Mouse (Mus musculus) CH12.LX (cell line): ENCODE measurements at regions not wholly inside any gene's neighbourhood (a gene's known extent, or its start where the extent isn't known, plus 50 kb on each side); places are given as distances from the start of the nearest gene placed in this dataset.
"Not testable (repeated sequence)": the region's sequence is repeated elsewhere in the genome, so short reads cannot be mapped to it uniquely, and the experiment has no call there.

Experiments used
- DNase-seq: peaks from one replicate; pipeline ENCODE4 v3.0.0-alpha.2; 2013; ENCODE audit errors: extremely low read depth
- H3K27ac ChIP-seq: 2 replicates; pipeline ENCODE4 v1.5.1; 2012; ENCODE audit warnings: low read depth, mild to moderate bottlenecking, control low read depth, moderate library complexity; ENCODE audit not compliant: insufficient read depth
- H3K27me3 ChIP-seq: replicated peaks from 2 replicates; pipeline ENCODE3; 2012; ENCODE audit warnings: inconsistent platforms
- H3K36me3 ChIP-seq, 2 experiments: replicated peaks in 1 of 2; 2 replicates each; pipeline versions ENCODE3 to v1.6.1; 2012; ENCODE audit warnings: inconsistent platforms in 1 of 2, low read length in 1 of 2, mild to moderate bottlenecking in 1 of 2, mixed read lengths in 1 of 2, moderate library complexity in 1 of 2; ENCODE audit not compliant: control insufficient read depth in 1 of 2, insufficient read depth in 1 of 2
- H3K4me1 ChIP-seq, 2 experiments: 2 replicates each; pipeline ENCODE4 v1.6.1; 2012; ENCODE audit warnings: inconsistent platforms in 1 of 2, moderate library complexity in 1 of 2; ENCODE audit not compliant: insufficient read depth in 2 of 2, control insufficient read depth in 1 of 2
- H3K4me2 ChIP-seq: 2 replicates; pipeline ENCODE4 v1.6.1; 2012; ENCODE audit warnings: low read depth, mild to moderate bottlenecking, control low read depth; ENCODE audit not compliant: poor library complexity, insufficient read depth, severe bottlenecking
- H3K4me3 ChIP-seq, 3 experiments: fragments of 150-350 bp in 1 of 3; sonication (generic) in 1 of 3; replicated peaks in 1 of 3; 2 replicates each; pipeline versions ENCODE3 to v1.5.1; 2011 to 2012; ENCODE audit warnings: low read depth in 2 of 3, low read length in 2 of 3, mild to moderate bottlenecking in 2 of 3, moderate library complexity in 2 of 3, control low read depth in 1 of 3, improper control_type of control experiment in 1 of 3, inconsistent platforms in 1 of 3, mixed read lengths in 1 of 3; ENCODE audit not compliant: poor library complexity in 1 of 3
- H3K79me2 ChIP-seq: replicated peaks from 2 replicates; pipeline ENCODE4 v1.6.1; 2012; ENCODE audit warnings: mild to moderate bottlenecking, moderate library complexity; ENCODE audit not compliant: control insufficient read depth, poor library complexity, insufficient read depth, severe bottlenecking; ENCODE audit errors: extremely low read depth
- H3K9ac ChIP-seq: 2 replicates; pipeline ENCODE4 v1.6.1; 2012; ENCODE audit warnings: low read depth, mild to moderate bottlenecking, control low read depth, moderate library complexity; ENCODE audit not compliant: insufficient read depth
- H3K9me3 ChIP-seq: replicated peaks from 2 replicates; pipeline ENCODE3; 2012; ENCODE audit warnings: low read length, inconsistent platforms, mixed read lengths
- BHLHE40 ChIP-seq: IDR thresholded peaks from 2 replicates; pipeline ENCODE4 v1.6.1; 2011; ENCODE audit warnings: mild to moderate bottlenecking, low read depth, low read length, improper control_type of control experiment
- CHD2 ChIP-seq: IDR thresholded peaks from 2 replicates; pipeline ENCODE4 v1.6.1; 2011; ENCODE audit warnings: low read length, improper control_type of control experiment
- CTCF ChIP-seq, 2 experiments: IDR thresholded peaks in 1 of 2; conservative IDR thresholded peaks in 1 of 2; 2 replicates each; pipeline ENCODE4 v1.5.1; 2011 to 2012; ENCODE audit warnings: low read depth in 2 of 2, low read length in 2 of 2, improper control_type of control experiment in 1 of 2, inconsistent platforms in 1 of 2, mild to moderate bottlenecking in 1 of 2, moderate library complexity in 1 of 2
- E2F4 ChIP-seq: IDR thresholded peaks from 2 replicates; pipeline ENCODE4 v1.6.1; 2011; ENCODE audit warnings: low read depth, low read length, improper control_type of control experiment; ENCODE audit not compliant: insufficient replicate concordance
- ELF1 ChIP-seq: IDR thresholded peaks from 2 replicates; pipeline ENCODE4 v1.6.1; 2014; ENCODE audit warnings: low read depth, mild to moderate bottlenecking, inconsistent platforms, low read length, improper control_type of control experiment
- HCFC1 ChIP-seq: IDR thresholded peaks from 2 replicates; pipeline ENCODE4 v1.6.1; 2012; ENCODE audit warnings: low read depth, mild to moderate bottlenecking, inconsistent platforms, low read length, improper control_type of control experiment
- MEF2A ChIP-seq: IDR thresholded peaks from 2 replicates; pipeline ENCODE4 v1.6.1; 2014; ENCODE audit warnings: low read depth, mild to moderate bottlenecking, inconsistent platforms, low read length, improper control_type of control experiment, borderline replicate concordance
- MXI1 ChIP-seq: IDR thresholded peaks from 2 replicates; pipeline ENCODE4 v1.6.1; 2011; ENCODE audit warnings: mild to moderate bottlenecking, low read depth, low read length, improper control_type of control experiment
- NELFE ChIP-seq: IDR thresholded peaks from 2 replicates; pipeline ENCODE4 v1.6.1; 2011; ENCODE audit warnings: low read depth, low read length, improper control_type of control experiment
- POLR2A ChIP-seq: IDR thresholded peaks from 2 replicates; pipeline ENCODE4 v1.6.1; 2011; ENCODE audit warnings: low read depth, mild to moderate bottlenecking, improper control_type of control experiment, low read length
- SIN3A ChIP-seq: IDR thresholded peaks from 2 replicates; pipeline ENCODE4 v1.6.1; 2012; ENCODE audit warnings: low read length, improper control_type of control experiment, inconsistent platforms
- SMC3 ChIP-seq: IDR thresholded peaks from 2 replicates; pipeline ENCODE4 v1.6.1; 2011; ENCODE audit warnings: low read depth, low read length, improper control_type of control experiment
- TBP ChIP-seq: conservative IDR thresholded peaks from 2 replicates; pipeline ENCODE4 v1.6.1; 2011; ENCODE audit warnings: low read depth, low read length, improper control_type of control experiment
- ZMIZ1 ChIP-seq: IDR thresholded peaks from 2 replicates; pipeline ENCODE4 v1.6.1; 2012; ENCODE audit warnings: low read depth, mild to moderate bottlenecking, inconsistent platforms, low read length, improper control_type of control experiment
- dilution Hi-C: fragments of 300-500 bp; cut with MboI; formaldehyde crosslinking; loops from 2 replicates; pipeline ENCODE4 v1.14.3; 2020; ENCODE audit warnings: low sequenced_read_pairs; ENCODE audit not compliant: extremely low pct_unique_long_range_greater_than_20kb, extremely low pct_ligation_motif_present
- in situ Hi-C: fragments of 300-500 bp; cut with MboI; formaldehyde crosslinking; loops from 3 replicates; pipeline ENCODE4 v1.14.3; 2019; ENCODE audit warnings: low sequenced_read_pairs, low pct_ligation_motif_present, low pct_unique_long_range_greater_than_20kb, mixed read lengths

- H3K9me3 ChIP-seq, H3K36me3 ChIP-seq, H3K27me3 ChIP-seq, in situ Hi-C loops, H3K79me2 ChIP-seq, dilution Hi-C loops, H3K4me1 ChIP-seq: not testable (repeated sequence)
- Histone ChIP-seq H3K27ac (peak overlapping the region; percentile 72), H3K4me3 (peak overlapping the region; percentile 55 to 69 (median 64)), H3K9ac (peak overlapping the region; percentile 20), H3K4me2 (peak overlapping the region; percentile 55; the same call in 1 of the 2 replicates)
- peak; percentile 74 for DNase-seq
- peak; percentile 34; the same call in 1 of the 2 replicates for TF ChIP-seq NELFE
- peak; percentile 66 for TF ChIP-seq POLR2A
- peak; percentile 69 for TF ChIP-seq HCFC1
- TF ChIP-seq SIN3A = peak; percentile 71; the same call in 1 of the 2 replicates
- TF ChIP-seq MXI1 = 0 out of 2 replicates have a peak, but pooled peaks have one; percentile 49
- peak; percentile 83; the same call in 1 of the 2 replicates for TF ChIP-seq E2F4
- TF ChIP-seq CHD2 = peak; percentile 71
- TF ChIP-seq MEF2A = 0 out of 2 replicates have a peak, but pooled peaks have one; percentile 7
- TF ChIP-seq ELF1 = peak; percentile 74
- peak; percentile 63 for TF ChIP-seq ZMIZ1
- peak; percentile 73 for TF ChIP-seq TBP
- peak; percentile 65 for TF ChIP-seq BHLHE40
These were observed 69.9 kb upstream of the Zfp825 start for GRCm38 (mm10) chr13:74563483-74564330.

GRCm38 (mm10) chr13:74564331-74564727 is 70.5 kb upstream of the Zfp825 start:
- Histone ChIP-seq H3K4me2 (peak overlapping the region; percentile 55), H3K9ac (peak overlapping the region; percentile 20), H3K4me3 (peak overlapping the region; percentile 42 to 69 (median 64)), H3K27ac (peak overlapping the region; percentile 72)
- H3K9me3 ChIP-seq, H3K36me3 ChIP-seq, H3K27me3 ChIP-seq, in situ Hi-C loops, dilution Hi-C loops, H3K4me1 ChIP-seq, H3K79me2 ChIP-seq, DNase-seq: not testable (repeated sequence)

GRCm38 (mm10) chr13:74569967-74570366 is 69.4 kb upstream of the Erap1 start:
- H3K27ac ChIP-seq, H3K36me3 ChIP-seq, in situ Hi-C loops, H3K4me3 ChIP-seq, H3K4me2 ChIP-seq, H3K27me3 ChIP-seq, dilution Hi-C loops, H3K9ac ChIP-seq, H3K4me1 ChIP-seq, H3K9me3 ChIP-seq, H3K79me2 ChIP-seq: not testable (repeated sequence)
- TF ChIP-seq SMC3 = peak; percentile 31
- peak in 1 of 2 experiments; percentile 55; a peak in 2 of 4 replicates for TF ChIP-seq CTCF (conservative IDR thresholded peaks at IDR 0.05 in 1 of 2, IDR thresholded peaks at IDR 0.05 in 1 of 2; ENCODE audit: low read depth in 2 of 2, low read length in 2 of 2)
- DNase-seq = peak; percentile 43
